Mouse (Mus musculus) embryo, embryonic 11.5 days (tissue): ENCODE measurements at regions not wholly inside any gene's neighbourhood (a gene's known extent, or its start where the extent isn't known, plus 50 kb on each side); places are given as distances from the start of the nearest gene placed in this dataset.
A peak's percentile ranks its signal among the peaks of the same experiment; 100 is the strongest.
"Not testable (repeated sequence)": the region's sequence is repeated elsewhere in the genome, so short reads cannot be mapped to it uniquely, and the experiment has no call there.

ENCODE experiments used
- DNase-seq: peaks from one replicate; pipeline ENCODE4 v3.0.0-alpha.2; 2012; ENCODE audit warnings: low read depth, low spot score

- no peak for DNase-seq
Observed at GRCm38 (mm10) chr13:3341416-3341815, 196.4 kb upstream of the Gdi2 start.

GRCm38 (mm10) chr13:3343611-3344010 is 194.3 kb upstream of the Gdi2 start:
- no peak for DNase-seq

- not testable (repeated sequence) for DNase-seq
Observed at GRCm38 (mm10) chr13:3354912-3355311, 183.0 kb upstream of the Gdi2 start.

- no peak for DNase-seq
Observed at GRCm38 (mm10) chr13:3358079-3358608, 179.7 kb upstream of the Gdi2 start.

- DNase-seq, result no peak
Observed at GRCm38 (mm10) chr13:3358996-3359750, 178.7 kb upstream of the Gdi2 start.

GRCm38 (mm10) chr13:3359751-3360260 is 178.1 kb upstream of the Gdi2 start:
- DNase-seq, result not testable (repeated sequence)

GRCm38 (mm10) chr13:3360503-3361490 is 177.1 kb upstream of the Gdi2 start:
- DNase-seq, result no peak

GRCm38 (mm10) chr13:3372701-3373100 is 165.2 kb upstream of the Gdi2 start:
- no peak for DNase-seq

GRCm38 (mm10) chr13:3373522-3374220 is 164.2 kb upstream of the Gdi2 start:
- DNase-seq, result not testable (repeated sequence)

- no peak for DNase-seq
Observed at GRCm38 (mm10) chr13:3374796-3375195, 163.1 kb upstream of the Gdi2 start.

GRCm38 (mm10) chr13:3377801-3378200 is 160.1 kb upstream of the Gdi2 start:
- not testable (repeated sequence) for DNase-seq

- not testable (repeated sequence) for DNase-seq
Observed at GRCm38 (mm10) chr13:3405783-3406182, 132.1 kb upstream of the Gdi2 start.

- peak; percentile 20 for DNase-seq
Observed at GRCm38 (mm10) chr13:3406236-3407017, 131.4 kb upstream of the Gdi2 start.

- not testable (repeated sequence) for DNase-seq
Observed at GRCm38 (mm10) chr13:3410281-3410680, 127.6 kb upstream of the Gdi2 start.

GRCm38 (mm10) chr13:3417026-3417425 is 120.8 kb upstream of the Gdi2 start:
- no peak for DNase-seq

- not testable (repeated sequence) for DNase-seq
Observed at GRCm38 (mm10) chr13:3455374-3455773, 82.5 kb upstream of the Gdi2 start.

- no peak for DNase-seq
Observed at GRCm38 (mm10) chr13:3476884-3477283, 61.0 kb upstream of the Gdi2 start.

GRCm38 (mm10) chr13:3477997-3478728 is 59.7 kb upstream of the Gdi2 start:
- peak; percentile 24 for DNase-seq
